Mouse (Mus musculus): ENCODE data around the gene Scnn1b.

Scnn1b gene

DNA sequence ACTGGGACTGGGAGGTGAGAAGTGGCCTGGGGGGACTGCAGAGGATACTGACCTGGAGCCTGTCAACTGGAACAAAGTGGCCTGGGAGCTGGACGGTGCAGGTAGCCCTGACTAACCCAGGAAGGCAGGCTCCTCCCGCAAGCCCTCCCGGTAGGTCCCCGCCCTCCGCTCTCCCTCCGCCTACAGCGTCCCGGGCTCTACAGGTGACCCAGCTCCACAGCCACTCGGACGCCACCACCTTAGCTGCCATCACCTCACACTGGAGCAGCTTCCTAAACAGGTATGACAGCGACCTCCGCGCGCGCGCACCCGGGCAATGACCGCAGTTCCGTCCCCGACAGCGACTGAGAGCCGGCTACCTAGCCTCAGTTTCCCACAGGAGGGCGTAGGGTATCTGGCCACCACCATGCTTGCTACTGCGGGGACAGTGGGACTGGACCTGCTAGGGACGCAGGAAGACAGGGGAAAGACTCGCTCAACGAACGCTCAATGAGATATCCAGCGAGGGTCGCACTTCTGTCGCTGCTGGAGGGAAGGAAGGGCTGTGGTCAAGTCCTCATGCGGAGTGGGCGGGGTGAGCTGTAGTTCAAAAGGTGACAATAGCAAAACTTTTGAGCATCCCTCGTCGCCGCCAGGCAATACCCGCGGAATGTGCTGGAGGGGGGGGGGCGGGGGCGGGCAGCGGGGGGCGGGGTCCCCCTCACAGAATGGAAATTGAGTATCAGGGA, at the start of gene Scnn1b:
Gene Scnn1b (plus strand): TSS at position 181 of the 728 bp plus-strand sequence.
- DNase-seq: no peak

DNA sequence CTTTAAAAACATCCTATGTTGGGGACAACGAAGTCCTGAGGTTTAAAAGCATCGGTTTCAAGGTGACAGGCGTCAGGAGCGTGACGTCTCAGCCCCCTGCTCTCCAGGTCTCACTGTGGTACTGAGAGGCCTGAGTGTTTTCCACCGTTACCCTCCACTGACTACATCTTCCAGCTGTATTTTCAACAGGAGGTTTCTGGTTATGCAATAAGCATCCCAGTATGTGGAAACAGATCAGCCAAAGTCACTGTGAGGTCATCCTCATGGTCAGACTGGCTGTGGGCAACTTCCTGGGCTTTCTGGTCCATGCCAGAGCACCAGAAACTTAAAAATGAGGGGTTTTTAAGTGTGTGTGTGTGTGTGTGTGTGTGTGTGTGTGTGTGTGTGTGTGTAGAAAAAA, 43.2 kb upstream of the Scnn1b start:
- DNase-seq: no peak

DNA sequence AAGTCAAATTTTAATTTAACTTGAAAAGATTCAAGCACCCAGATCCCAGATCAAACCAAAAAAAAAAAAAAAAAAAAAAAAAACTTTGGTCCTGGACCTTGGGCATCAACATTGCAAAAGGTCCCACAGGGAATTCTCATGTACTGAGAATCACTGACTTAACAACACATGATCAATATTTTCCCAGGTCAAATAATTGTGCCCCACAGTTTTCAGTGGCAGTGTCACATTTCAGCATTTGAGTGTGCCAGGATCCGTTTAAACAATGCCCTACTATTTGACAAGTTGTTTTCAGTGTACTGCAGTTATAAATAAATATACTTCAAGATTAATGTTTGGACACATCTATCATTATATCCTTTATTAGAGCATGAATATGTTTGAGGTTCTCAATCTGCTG, 36.4 kb upstream of the Scnn1b start:
- DNase-seq: no peak

DNA sequence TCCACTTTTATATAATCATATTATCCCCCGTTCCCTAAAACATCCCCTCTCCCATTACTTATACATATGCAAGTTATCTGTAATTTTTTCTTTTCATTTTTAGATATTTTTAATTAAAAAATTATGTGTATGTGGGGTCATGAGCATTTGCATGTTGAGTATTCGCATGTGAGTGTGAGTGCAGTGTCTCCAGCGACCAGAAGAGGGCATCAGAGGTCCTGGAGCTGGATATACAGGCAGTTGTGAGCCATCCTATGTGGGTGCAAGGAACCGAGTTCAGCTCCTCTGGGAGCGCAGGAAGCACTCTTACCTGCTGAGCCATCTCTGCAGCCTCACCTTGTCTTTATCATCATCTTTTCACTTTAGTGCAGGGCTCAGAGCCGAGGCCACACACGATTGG, 29.4 kb upstream of the Scnn1b start:
- DNase-seq: peak; percentile 10

DNA sequence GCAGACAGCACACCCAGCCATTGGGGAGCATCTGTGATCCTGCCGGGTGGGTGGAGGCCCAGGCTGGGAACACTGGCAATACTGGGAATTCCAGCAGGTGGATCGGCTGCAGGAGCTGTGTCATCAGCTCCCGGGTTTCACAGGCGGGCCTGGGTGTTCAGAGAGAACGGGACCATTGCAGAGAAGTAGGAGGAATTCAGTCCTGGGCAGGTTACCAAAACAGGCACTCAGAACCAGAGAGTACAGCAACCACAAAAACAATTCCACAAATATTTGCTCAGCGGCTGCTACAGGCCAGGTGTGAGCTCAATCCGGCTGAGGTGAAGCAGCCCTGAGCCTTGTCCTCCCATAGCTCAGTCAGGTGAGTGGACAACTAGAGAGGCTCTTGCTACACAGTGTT, 28.0 kb upstream of the Scnn1b start:
- no peak for DNase-seq

DNA sequence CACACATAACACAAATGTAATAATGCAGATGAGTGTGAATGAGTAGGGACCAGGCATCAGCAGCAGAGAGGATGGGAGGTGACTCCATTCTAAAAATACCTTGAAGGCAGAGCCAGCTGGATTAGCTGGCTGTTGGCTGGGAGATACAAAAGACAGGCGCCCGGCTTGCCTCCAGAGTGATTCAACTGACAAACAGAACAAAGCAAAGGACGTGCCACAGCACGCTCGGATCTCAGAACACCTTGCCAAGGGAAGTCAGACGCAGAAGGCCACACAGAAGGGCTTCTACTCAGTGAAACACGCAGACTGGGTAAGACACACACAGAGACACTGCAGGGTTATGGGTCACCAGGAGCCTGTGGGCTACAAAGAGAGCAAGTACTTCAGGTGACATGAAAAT, 24.0 kb upstream of the Scnn1b start:
- DNase-seq: no peak

DNA sequence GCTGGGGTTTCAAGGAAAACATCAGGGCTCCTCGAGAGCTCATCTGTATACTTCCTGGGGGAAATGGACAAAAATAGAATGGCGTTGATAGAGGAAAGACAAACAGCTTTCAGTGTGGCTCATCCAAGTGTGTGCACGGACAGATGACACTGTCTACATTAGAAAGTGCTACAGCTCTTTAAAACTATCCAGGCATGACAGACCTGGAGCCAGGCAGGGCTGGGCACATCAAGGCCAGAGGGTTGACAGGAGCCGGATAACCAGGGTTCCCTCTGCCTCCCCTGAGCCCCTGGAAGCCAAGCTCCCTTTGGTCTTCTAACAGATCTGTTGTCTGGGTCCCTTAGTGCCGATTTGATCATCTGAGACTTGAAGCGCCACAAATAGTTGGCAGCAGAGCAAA, 22.6 kb upstream of the Scnn1b start:
- no peak for DNase-seq

DNA sequence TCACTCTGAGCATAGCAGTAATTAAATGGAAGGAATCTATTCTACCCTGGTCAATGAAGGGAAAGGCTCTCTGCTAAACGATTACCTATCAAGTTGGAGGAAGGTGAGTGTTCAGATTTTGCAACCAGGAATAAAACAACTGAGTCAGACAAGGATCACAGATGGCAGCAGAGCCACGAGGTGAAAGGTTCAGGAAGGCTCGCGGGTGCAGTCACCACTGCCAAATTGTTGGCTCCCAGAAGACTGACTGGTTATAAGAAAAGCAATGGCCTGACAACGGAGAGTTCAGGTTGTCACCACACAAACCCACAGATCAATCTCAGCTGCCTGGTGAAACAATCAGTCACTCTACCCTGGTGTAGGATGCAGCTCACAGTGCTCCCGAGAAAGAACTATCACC, 18.9 kb upstream of the Scnn1b start:
- no peak for DNase-seq

DNA sequence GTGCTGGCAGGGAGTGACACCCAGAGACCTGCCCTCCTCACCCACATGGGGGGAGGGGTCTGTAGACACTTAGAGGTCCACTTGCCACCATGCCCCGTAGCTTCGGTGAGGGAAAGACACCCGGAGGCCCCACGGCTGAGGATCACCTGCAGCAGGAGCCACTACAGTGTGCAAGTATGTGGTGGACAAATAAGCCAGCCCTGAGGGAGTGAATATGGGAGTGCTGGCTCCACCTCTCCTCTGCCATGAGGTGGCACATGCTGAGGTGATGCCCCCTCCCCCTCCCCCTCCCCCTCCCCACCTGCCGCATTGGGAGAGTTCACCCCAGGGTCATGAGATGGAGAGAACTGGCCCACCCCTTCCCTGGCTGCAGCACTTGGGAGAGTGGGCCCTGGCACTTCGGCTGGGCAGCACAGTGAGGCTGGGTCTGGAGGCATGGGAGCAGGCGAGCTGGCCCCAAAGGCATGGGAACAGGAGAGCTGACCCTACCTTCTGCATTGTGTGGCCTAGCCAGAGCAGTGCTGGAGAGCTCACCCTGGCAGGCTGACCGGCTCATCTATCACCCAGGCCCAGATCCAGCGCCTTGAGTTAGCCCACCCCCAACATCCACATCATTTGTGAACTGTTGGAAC, 16.2 kb upstream of the Scnn1b start:
- DNase-seq: no peak

DNA sequence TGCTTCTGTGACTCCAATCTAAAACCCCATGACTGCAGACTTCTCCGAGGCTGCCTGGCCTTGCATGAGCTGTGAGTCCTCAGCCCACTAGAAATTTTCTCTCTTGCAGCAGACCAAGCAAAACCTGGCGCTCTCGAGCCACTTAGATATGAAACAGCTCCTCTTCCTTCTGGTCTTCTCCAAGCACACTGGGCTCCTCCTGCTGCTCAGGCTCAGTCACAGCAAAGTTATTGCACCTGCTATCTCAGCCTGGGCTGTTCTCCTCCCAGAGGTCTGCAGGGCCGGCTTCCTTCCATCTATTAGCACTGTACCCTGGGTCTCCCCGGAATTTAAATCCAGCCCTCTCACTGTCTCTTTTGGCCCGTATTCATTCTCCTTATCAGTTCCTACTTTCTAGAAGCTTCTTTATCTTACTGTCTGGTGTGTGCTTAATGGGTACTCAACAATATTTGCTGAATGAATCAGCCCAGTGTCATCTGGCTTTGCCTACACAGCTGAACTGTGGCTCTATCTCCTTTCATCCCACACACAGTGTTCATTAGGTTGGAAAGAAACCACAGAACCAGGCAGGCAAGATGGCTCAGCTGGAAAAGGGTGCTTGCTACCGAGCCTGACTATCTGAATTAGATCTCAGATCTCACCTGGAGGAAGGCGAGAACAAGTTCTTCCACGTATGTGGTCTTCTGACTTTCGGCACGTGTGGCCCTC, 7.5 kb upstream of the Scnn1b start:
- DNase-seq: no peak

DNA sequence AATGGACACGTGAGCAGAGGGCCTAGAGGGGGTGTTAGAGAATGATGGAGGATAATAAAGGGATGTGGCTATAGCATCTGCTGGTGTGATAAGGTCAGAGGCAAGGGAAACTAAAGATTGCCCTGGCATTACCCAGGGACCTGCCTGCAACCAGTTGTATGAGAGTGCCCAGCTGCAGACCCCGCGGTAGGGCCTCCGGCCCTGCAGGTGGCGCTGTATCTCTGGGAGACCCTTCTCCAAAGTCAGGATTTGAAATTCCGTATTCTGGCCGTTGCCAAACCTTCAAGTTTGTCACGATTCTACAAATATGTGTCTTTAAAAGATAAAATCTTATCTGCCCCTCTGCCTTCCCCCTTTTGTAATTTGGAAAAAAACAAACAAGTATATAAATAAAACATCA, 5.9 kb upstream of the Scnn1b start:
- DNase-seq: no peak

DNA sequence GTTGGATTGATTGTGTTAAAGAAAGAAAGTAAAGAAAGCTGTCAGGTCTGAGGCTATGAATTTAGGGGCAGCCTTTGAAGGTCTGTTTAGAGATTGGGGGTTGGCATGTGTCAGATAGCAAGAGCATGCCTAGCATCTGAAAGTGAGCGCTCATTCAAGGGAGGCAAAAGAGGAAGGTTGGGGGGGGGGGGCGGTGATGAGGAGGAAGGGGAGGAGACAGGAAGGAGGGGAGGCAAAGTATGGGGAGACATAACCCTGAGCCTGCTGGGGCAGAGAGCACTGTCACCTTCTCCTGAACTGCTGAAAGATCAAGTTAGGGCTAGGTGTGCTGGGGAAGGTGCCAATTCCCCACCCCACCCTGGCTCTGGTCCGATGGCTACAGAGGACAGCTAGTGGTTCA, 6.8 kb downstream of the Scnn1b start:
- DNase-seq: no peak

DNA sequence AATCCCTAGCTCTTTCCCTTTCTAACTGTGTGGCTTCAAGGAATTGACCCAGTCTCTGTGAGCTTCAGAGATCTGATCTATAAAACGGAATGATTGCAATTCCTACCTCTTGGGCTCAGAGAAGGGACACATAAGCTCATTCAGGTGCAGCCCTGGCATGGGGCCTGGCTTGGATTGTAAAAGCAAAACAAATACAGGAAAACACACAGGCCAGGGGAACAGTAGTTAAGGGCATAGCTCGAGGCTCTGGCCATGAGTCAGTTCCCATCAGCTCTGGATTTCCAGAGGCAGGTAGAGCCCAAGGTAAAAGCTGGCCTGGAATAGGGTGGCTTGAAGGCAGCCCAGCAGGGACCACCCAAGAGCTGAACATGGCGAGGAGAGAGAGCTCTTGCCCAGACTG, 9.2 kb downstream of the Scnn1b start:
- DNase-seq: no peak

DNA sequence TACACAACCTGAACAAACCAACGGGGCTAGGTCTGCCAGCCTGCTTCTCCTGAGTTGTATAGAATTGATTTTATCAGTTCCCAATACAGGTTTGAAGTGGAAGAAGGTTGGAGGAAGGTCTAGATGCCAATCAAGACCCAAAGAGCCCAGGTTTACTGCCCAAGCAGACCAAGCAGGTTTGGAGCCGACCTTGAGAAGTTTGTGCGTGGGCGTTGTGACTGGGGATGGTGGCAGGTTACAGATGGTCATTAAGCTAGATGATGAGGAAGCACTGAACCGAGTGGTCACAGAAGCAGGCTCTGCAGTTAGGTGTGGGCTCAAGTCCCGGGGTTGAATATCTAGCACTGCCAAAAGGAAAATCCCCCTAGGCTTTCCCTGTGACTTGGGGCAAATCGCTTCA, 9.9 kb downstream of the Scnn1b start:
- DNase-seq: no peak

DNA sequence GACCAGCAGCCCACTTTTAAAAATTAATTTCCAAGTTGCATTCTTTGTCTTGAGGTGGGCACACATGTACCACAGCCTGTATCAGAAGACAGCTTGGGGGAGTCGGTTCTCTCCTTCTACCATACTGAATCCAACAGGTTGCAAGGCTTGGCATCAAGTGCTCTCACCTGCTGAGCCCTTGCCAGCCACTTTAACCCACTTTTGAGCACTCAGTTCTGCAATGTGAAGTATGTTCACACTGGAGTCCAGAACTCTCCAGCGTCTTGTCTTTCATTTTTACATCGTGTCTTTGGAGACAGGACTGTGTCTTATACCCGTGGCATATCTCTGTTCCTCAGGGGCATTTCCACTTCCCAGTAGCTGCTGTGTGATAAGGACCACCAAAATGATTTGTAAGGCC, 15.4 kb downstream of the Scnn1b start:
- DNase-seq: no peak

DNA sequence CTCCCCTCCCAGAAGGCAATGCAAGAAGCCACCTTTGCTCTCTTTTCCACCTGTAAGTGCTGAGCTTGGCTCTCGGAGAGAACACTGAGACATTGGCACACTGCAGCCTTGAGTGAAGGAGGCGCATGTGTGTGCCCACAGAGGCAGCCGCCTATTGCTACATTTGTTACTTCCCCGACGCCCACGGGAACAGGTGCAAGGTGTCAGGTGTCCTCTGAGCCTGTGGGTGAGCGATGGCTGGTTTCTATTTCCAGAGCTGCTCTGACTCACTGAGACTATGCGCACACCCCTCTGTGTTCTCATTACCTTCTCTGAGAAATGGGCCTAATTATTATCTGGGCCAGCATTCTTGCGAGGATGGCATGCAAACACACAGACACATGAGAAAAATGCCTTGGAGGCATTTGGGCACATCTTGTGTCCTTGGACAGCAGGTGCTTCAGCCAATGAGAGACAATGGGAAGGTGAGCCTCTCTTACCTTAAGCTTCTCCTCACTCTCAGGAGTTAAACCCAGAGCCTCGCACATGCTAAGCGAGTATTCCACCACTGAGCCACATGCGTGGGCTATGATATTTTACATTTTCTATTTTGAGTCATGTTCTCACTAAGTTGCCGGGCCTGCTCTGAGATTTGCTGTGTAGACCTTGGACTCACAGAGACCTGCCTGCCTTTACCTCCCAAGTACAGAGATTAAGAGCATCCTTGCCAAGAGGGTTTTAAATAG, 26.0 kb downstream of the Scnn1b start:
- DNase-seq: no peak

DNA sequence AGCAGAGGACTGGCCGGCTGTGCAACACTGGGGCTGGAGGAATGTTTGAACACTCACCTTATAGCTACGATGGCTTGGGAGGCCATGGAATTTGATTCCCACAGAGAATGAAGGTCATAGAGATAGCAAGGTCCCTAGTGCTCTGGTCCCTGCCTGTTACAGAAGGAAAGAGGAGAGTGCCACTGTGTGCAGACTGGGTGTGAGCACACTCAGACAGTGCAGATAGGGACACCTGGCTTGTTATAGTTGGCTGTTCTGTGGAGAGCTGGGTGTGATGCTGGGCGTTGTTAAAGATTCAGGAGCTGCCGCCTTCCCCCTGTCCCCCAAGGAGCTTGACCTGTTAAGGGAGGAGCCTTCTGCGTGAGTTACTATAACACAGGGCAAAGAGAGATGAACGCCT, 31.9 kb downstream of the Scnn1b start:
- DNase-seq: no peak

DNA sequence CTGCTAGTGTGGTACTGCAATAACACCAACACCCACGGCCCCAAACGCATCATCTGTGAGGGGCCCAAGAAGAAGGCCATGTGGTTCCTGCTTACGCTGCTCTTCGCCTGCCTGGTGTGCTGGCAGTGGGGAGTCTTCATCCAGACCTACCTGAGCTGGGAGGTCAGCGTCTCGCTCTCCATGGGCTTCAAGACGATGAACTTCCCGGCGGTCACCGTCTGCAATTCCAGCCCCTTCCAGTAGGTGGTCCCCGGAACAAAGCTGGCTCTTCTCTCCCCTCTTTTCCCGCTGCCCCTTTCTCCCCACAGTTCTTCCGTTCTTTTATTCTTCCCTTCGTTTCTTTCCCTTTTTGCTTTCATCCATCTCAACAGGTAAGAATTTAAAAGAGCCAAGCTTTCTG, 34.5 kb downstream of the Scnn1b start:
- peak; percentile 53 for DNase-seq

DNA sequence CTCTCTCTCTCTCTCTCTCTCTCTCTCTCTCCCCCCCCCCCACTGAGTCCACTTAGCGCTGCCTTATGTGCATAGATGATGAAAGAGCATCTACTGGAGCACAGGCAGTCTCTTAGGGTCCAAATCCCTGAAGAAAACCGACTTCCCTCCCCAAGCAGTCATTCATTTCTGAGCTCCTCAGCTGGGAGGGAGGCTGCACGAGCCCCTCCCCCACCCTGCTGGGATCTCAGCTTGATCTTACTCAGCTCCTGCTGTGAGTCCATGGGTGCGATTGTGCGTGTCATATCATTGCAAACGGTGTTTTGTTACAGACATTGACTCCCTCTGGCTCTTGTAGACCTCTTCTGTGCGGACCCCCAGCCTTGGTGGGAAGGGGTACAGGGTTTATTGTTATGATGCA, 35.1 kb downstream of the Scnn1b start:
- DNase-seq: no peak

DNA sequence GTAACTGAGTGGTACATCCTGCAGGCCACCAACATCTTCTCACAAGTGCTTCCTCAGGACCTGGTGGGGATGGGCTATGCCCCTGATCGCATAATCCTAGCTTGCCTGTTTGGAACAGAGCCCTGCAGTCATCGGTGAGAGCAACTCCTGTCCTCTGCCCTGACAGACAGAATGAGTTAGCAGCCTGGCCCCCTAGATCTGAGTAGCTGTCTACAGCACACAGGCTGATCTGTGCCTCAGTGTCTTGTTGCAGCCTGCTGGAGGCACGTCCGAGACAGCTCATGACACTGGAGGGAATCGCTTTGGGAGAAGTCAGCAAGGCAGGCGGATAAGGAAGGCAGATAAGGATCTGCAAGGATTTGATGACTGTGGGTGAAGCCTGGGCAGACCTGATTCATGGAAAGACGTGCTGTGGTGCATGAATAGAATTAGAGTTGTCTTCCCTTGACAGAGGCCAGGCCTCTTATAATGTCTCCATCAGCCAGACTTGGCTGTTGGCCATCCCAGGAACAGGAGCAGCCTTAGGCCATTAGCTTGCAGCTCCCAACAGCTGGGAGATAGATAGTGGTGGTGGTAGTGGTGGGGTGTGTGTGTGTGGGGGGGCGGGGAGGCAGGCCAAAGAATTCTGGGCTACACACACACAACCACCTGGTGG, 38.0 kb downstream of the Scnn1b start:
- no peak for DNase-seq

DNA sequence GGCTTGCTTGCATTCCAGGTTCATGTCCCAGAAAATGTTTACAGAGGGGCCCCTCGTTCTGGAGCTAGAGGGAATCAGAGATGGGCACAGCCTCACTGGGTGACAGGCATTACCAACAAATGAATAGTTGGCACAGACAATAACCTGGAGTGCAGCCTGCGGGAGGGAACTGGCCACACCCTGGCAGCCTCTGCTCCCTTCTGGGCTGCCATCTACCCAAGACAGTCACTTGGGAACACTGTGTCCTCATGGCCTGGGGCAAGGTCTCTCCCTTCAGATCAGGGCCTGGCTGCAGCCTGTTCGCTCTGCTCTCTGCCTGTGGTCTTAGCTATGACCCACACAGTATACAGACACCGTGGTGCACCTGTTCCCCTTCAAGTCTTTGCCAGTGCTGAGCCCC, 42.0 kb downstream of the Scnn1b start:
- no peak for DNase-seq

DNA sequence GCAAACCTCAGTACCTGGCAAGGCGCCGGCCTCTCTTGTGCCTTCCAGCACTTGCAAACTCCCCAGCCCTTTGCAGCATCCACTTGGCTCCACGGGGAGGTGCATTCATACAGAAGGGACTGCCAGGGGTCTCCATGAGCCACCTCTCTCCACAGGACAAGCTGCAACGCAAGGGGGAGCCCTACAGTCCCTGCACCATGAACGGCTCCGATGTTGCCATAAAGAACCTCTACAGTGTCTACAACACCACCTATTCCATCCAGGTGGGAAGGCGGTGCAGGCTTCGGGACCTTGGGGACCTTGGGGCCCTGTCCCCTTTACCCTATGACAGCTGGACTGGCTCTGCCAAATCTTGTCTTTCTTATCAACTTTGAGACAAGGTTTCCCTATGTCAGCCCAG, 47.4 kb downstream of the Scnn1b start:
- DNase-seq: peak; percentile 21

DNA sequence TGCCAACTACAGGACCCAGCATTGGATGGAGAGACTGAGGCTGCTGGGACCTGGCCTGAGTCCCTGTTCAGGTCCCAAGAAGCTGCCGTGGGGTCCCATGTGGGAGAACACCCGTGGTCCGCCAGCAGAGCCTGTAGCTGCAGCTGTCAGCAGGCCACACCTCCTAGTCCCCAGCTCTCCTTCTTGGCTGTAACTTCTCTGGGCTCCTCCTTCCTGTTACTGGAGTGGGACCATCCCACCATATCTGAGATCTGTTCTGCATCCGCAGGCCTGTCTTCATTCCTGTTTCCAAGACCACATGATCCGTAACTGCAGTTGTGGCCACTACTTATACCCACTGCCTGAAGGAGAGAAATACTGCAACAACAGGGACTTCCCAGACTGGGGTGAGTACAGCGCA, 49.1 kb downstream of the Scnn1b start:
- no peak for DNase-seq

All from thymus, postnatal 14 days (tissue).